Mouse (Mus musculus) small intestine, adult 2 months (tissue): ENCODE results near the gene Alg12.

ENCODE experiments used
- CTCF ChIP-seq: fragments of 200-500 bp; IDR thresholded peaks from 2 replicates; pipeline ENCODE4 v1.5.1; 2012; ENCODE audit warnings: low read depth, mild to moderate bottlenecking, control low read depth, inconsistent platforms, low read length, moderate library complexity, mixed read lengths; ENCODE audit not compliant: insufficient replicate concordance, insufficient read length; ENCODE audit errors: extremely low read depth
- POLR2A ChIP-seq: fragments of 200-500 bp; IDR thresholded peaks from 2 replicates; pipeline ENCODE4 v1.6.1; 2012; ENCODE audit warnings: low read depth, mild to moderate bottlenecking, control low read depth, inconsistent platforms, low read length, moderate library complexity

GRCm38 (mm10) chr15:88814411-88815047 lies 4.6 kb downstream of the Alg12 start:
- TF ChIP-seq POLR2A (no peak), CTCF (no peak)
